Mouse (Mus musculus) G1E (cell line): Measurements from ENCODE around the gene Iqcb1. TPM values are rescaled to one million over a fixed set of nuclear protein-coding genes. Genes with fewer than 3 reads are reported as not detected.
"Not testable (repeated sequence)": the region's sequence is repeated elsewhere in the genome, so short reads cannot be mapped to it uniquely, and the experiment has no call there.

ENCODE experiments used
- ATAC-seq: 2 replicates; pipeline ENCODE4 v1.8.0; 2016; ENCODE audit warnings: mild to moderate bottlenecking; ENCODE audit not compliant: insufficient number of reproducible peaks, poor library complexity, low FRiP score, severe bottlenecking; ENCODE audit errors: extremely low read depth
- DNase-seq: peaks from one replicate; pipeline ENCODE4 v3.0.0; 2012; ENCODE audit warnings: low spot score
- H3K27me3 ChIP-seq: 2 replicates; pipeline ENCODE4 v1.6.1; 2012; ENCODE audit warnings: mild to moderate bottlenecking, low read length, inconsistent platforms; ENCODE audit not compliant: insufficient read depth
- H3K36me3 ChIP-seq: replicated peaks from 2 replicates; pipeline ENCODE3; 2012; ENCODE audit warnings: mild to moderate bottlenecking, inconsistent platforms
- H3K4me1 ChIP-seq: 2 replicates; pipeline ENCODE4 v1.6.1; 2012; ENCODE audit warnings: low read depth, low read length, inconsistent platforms, mixed read lengths; ENCODE audit not compliant: insufficient read depth
- H3K4me3 ChIP-seq: 2 replicates; pipeline ENCODE4 v1.5.1; 2012; ENCODE audit warnings: low read depth, mild to moderate bottlenecking, inconsistent platforms, low read length, moderate library complexity, mixed read lengths
- H3K9me3 ChIP-seq: replicated peaks from 2 replicates; pipeline ENCODE4 v1.6.1; 2012; ENCODE audit warnings: inconsistent platforms
- CTCF ChIP-seq: IDR thresholded peaks from 2 replicates; pipeline ENCODE4 v1.5.1; 2012; ENCODE audit warnings: low read depth, low read length, inconsistent platforms, mixed read lengths
- GATA1 ChIP-seq: IDR thresholded peaks from 2 replicates; pipeline ENCODE4 v1.6.1; 2012; ENCODE audit warnings: borderline replicate concordance, low read length, inconsistent platforms, mixed read lengths
- GATA2 ChIP-seq: IDR thresholded peaks from 2 replicates; pipeline ENCODE4 v1.6.1; 2012; ENCODE audit warnings: low read depth, low read length, inconsistent platforms, borderline replicate concordance
- POLR2AphosphoS5 ChIP-seq: IDR thresholded peaks from 2 replicates; pipeline ENCODE4 v1.6.1; 2012; ENCODE audit warnings: low read depth, low read length, inconsistent platforms; ENCODE audit not compliant: insufficient replicate concordance
- TAL1 ChIP-seq: conservative IDR thresholded peaks from 2 replicates; pipeline ENCODE4 v1.6.1; 2012; ENCODE audit warnings: low read depth, low read length, inconsistent platforms, mixed read lengths
- polyA plus RNA-seq: library from polyadenylated mRNA; stranded (reverse); fragments of >175 nt; gene quantifications from 2 replicates; pipeline ENCODE4 v1.2.3, GENCODE M21; 2012
- total RNA-seq, 2 experiments: library from RNA; stranded (forward) in 1 of 2; stranded (reverse) in 1 of 2; fragments of 200-1000 nt in 1 of 2; fragments of >200 nt in 1 of 2; fragmentation: Nextera tagmentation in 1 of 2; gene quantifications; 2 replicates each; pipeline ENCODE4 v1.2.3; 2014 to 2017

Gene Iqcb1
- total and polyA plus RNA-seq, 3 experiments: 2.9 to 27.7 (median 19.0) TPM

DNA sequence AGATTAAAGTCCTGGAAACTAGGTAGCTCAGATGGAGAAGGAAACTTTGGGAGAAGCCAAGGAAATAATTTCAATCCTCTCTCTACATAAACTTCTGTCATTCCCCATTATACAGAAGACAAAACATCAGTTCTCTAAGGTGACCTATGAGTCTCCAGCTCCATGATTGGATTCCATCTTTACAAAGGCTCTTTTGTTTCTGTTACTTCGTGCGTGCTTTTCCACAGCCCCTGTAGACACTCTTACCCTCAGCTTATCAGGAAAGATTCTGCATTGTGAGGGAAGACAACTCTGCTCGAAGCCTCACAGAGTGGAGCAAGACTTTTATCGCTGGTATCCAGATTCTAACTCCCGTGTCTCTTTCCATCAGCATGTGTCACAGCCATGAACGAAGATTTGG is 8.2 kb upstream of the Iqcb1 start:
- Histone ChIP-seq H3K9me3 (no peaks in the 10 kb centered on the region), H3K4me1 (peaks cover 7% of the 10 kb centered on the region), H3K36me3 (no peaks in the 10 kb centered on the region), H3K27me3 (no peaks in the 10 kb centered on the region), H3K4me3 (no peak overlapping the region)
- DNase-seq (no peak), ATAC-seq (no peak)
- TF ChIP-seq GATA2 (no peak), TAL1 (no peak), POLR2AphosphoS5 (no peak), GATA1 (no peak)

DNA sequence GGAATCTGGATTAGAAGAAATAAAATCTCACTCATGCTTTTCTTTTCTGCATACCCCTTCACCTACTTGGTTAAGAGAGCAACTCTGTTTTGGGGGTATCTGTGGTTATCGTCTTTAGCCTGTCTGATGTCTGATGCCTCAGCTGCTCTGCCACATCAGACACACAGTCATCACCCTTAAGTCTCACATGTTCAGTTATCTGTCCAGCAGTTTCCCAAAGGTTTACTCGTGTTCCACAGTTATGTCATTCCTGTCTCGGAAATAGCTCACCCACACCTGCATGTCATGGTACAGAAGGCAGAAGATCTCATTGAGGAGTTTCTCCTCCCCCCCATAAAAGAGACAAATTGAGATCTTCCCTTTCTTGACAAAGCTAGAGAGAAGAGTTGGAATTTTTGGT is 7.4 kb upstream of the Iqcb1 start:
- DNase-seq (no peak), ATAC-seq (no peak)
- Histone ChIP-seq H3K9me3 (no peaks in the 10 kb centered on the region), H3K36me3 (no peaks in the 10 kb centered on the region), H3K4me3 (no peak overlapping the region), H3K27me3 (no peaks in the 10 kb centered on the region), H3K4me1 (peaks cover 7% of the 10 kb centered on the region)
- no peak for TF ChIP-seq TAL1
- TF ChIP-seq GATA1: no peak
- TF ChIP-seq POLR2AphosphoS5: no peak
- no peak for TF ChIP-seq GATA2
- no peak for TF ChIP-seq CTCF

DNA sequence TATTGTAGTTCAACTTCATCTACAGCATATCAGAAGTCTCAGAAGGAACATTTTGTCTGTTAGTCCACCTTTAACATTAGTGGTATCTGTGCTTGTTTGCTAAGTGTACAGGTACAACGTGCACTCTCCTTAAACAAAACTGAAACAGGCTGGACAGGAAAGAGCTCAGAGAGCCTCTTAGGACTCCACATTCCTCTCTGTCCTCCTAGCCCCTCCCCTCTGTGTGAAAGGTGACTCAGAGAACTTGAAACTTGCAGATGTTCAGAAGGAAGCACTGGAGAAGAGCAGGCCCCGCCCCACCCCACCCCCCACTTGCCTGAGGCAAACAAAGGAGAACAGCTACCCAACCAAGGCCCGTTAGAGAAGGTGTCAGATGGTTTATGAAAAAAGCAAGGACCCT is 6.7 kb upstream of the Iqcb1 start:
- Histone ChIP-seq H3K9me3 (no peaks in the 10 kb centered on the region), H3K4me3 (no peak overlapping the region), H3K36me3 (no peaks in the 10 kb centered on the region), H3K4me1 (peaks cover 7% of the 10 kb centered on the region), H3K27me3 (no peaks in the 10 kb centered on the region)
- DNase-seq (peak; percentile 26), ATAC-seq (peak; percentile 78)
- TF ChIP-seq GATA1 (no peak), POLR2AphosphoS5 (no peak), TAL1 (no peak), GATA2 (no peak), CTCF (no peak)

DNA sequence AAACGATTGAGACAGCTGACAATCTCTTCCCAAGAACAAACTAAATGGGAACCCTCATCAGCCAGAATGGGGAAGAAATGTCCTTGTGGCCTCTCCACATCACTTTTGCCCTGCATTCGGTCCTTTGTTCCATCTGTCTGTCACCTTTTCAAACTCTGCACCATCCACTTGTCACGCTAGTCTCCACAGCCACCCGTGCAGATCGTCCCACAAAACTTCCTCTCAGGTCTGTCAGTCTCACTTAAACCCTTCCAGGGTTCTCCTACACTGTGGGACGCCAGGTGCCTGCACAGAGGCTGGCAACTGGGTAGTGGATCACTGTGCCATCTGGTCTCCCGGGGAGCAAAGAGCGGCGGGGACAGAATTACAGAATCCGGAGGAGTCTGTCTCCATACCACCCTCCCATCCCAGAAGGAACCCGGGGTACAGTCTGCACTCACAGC is 553 bp upstream of the Iqcb1 start:
- Histone ChIP-seq H3K27me3 (no peaks in the 10 kb centered on the region), H3K9me3 (no peaks in the 10 kb centered on the region), H3K4me1 (peaks cover 11% of the 10 kb centered on the region), H3K36me3 (no peaks in the 10 kb centered on the region), H3K4me3 (peak overlapping the region; percentile 91)
- peak; percentile 29; the same call in 1 of the 2 replicates for ATAC-seq
- no peak for TF ChIP-seq GATA1
- no peak for TF ChIP-seq CTCF
- TF ChIP-seq POLR2AphosphoS5: no peak
- TF ChIP-seq TAL1: no peak
- TF ChIP-seq GATA2: no peak
- peak; percentile 5 for DNase-seq

DNA sequence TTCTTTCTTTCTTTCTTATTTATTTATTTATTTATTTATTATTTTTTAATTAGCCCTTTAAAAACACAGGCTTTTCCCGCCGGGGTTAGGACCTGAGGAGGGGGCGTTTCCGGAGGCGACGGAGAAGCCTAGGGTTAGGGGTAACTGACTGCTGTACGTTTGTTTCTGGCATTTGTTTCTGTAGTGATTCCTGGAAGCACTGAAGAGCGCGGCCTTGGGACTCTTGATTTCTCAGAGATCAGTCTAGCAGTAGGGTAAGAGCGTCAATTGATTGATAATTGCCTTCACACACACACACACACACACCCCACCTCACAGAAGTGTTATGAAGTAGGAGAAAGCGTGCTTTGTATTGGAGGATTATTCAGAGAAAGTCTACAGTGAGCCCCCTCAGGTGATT is 635 bp downstream of the Iqcb1 start:
- H3K27me3 ChIP-seq: no peaks in the 10 kb centered on the region
- no peak for DNase-seq
- H3K9me3 ChIP-seq: no peaks in the 10 kb centered on the region
- H3K4me1 ChIP-seq: peaks cover 11% of the 10 kb centered on the region
- TF ChIP-seq POLR2AphosphoS5 (no peak), GATA1 (no peak)
- no peaks in the 10 kb centered on the region for H3K36me3 ChIP-seq
- H3K4me3 ChIP-seq: peak overlapping the region; percentile 91
- ATAC-seq: no peak

DNA sequence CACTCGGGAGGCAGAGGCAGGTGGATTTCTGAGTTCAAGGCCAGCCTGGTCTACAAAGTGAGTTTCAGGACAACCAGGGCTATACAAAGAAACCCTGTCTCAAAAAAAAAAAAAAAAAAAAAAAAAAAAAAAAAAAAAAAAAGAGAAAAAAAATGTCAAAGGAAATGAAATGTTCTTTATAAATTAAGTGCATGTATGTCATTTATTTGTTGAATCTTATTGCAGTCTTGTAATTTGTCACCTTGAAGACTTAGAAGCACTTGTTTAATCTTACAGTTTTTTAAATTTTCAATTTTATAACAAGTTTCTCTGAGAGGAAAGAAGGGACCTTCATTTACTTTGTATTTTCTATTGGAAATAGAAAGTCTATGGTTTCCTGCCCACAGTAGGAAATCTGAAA is 18.7 kb downstream of the Iqcb1 start:
- H3K27me3 ChIP-seq, ATAC-seq, H3K4me3 ChIP-seq, H3K9me3 ChIP-seq, DNase-seq, H3K4me1 ChIP-seq: not testable (repeated sequence)
- H3K36me3 ChIP-seq: peaks cover 25% of the 10 kb centered on the region

DNA sequence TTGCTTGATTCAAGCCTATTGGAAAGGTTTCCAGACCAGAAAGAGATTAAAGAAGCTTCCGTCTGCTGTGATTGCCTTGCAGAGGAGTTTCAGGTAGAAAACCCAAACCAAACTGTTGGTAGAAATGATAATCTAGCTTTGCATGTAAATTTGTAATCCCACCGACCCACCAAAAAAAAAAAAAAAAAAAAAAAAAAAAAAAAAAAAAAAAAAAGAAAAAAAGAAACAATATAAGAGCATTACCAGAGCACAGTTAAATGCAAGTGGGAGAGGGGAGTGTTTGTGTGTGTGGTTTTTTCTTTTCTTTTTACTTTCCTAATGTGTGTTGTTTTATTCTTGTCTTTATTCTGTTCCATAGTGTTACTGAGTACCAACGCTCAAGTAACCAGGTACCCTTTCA is 23.0 kb downstream of the Iqcb1 start:
- H3K9me3 ChIP-seq: no peaks in the 10 kb centered on the region
- no peak overlapping the region for H3K4me3 ChIP-seq
- H3K27me3 ChIP-seq: no peaks in the 10 kb centered on the region
- H3K4me1 ChIP-seq: no peaks in the 10 kb centered on the region
- H3K36me3 ChIP-seq: peaks cover 24% of the 10 kb centered on the region
- DNase-seq (no peak), ATAC-seq (no peak)
- TF ChIP-seq GATA1: no peak
